Mouse (Mus musculus) erythroid progenitor cell, adult 5-6 weeks (primary cell): ENCODE results near the gene Cdca4. TPM values are rescaled to one million over a fixed set of nuclear protein-coding genes. Genes with fewer than 3 reads are reported as not detected.

Source experiments
- ATAC-seq: replicated peaks from 2 replicates; pipeline ENCODE4 v1.8.0; 2016; ENCODE audit warnings: moderate number of reproducible peaks, mild to moderate bottlenecking, moderate TSS enrichment, inconsistent platforms; ENCODE audit not compliant: poor library complexity, low FRiP score, severe bottlenecking
- total RNA-seq, 2 experiments: library from RNA; stranded (forward) in 1 of 2; stranded (reverse) in 1 of 2; fragments of 150-400 nt in 1 of 2; fragments of 186-747, 209-891 nt in 1 of 2; gene quantifications; 2 replicates each; pipeline versions ENCODE4 v1.2.3 to v1.2.4; 2015 to 2017; ENCODE audit warnings: low replicate concordance in 2 of 2

Cdca4 gene
- total RNA-seq (2015; ENCODE audit: low replicate concordance): 170 and 180 TPM in 2 replicates
- total RNA-seq (2017; ENCODE audit: low replicate concordance): 135 and 144 TPM in 2 replicates

GRCm38 (mm10) chr12:112829244-112829864 is at the start of gene Cdca4:
Gene Cdca4, minus strand, starts transcription at chr12:112829423.
- peak; percentile 89 for ATAC-seq

DNA sequence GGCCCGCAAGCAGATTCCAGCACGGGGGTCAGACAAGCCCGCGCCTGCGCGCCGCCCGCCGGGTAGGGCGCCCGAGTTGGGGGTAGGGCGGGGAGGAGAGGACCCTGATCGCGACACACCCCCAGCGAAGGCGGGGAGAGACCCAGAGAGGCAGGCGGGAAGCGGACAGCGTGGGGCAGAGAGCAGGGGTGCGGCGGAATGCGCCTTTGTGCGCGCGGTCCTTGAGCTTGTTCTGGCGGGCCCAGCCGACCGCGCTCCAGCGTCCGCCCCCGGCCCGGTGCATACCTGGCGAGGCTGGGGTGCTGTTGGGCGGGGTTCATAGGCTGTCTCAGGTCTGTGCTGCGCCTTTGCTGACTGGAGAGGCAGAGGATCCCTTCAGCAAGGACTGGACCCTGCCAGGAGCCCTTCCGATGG is 48.4 kb upstream of the Cdca4 start:
- ATAC-seq: no peak

DNA sequence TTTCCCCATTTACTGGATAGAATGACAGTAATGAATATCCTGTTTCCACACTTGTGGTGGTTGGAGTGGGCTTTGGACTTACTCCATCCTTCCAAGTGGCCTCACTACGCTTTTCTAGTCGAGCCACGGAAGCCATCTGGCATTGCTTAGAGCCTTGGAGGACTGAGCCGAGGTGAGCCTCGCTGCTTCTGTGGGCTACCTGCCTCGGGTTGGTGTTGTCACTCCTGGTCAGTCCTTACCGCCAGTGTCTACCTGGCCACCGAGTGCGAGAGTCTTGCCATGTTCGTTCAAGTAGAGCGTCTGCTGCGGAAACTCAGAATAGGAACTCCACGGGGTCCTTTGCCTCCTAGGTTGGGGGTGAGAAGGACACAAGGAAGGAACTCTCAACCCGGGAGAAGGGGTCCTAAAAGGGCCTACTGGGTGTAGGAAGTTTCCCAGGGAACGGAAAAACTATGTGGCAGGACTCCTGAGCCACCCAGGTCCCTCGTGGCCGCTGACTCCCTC is 47.9 kb upstream of the Cdca4 start:
- ATAC-seq: no peak

- ATAC-seq: peak; percentile 71
These were observed 47.3 kb upstream of the Cdca4 start for GRCm38 (mm10) chr12:112876332-112877072.

GRCm38 (mm10) chr12:112875225-112876013 is 46.2 kb upstream of the Cdca4 start:
- ATAC-seq: 0 out of 2 replicates have a peak, but pooled peaks have one; percentile 33

- ATAC-seq: no peak
These were observed 45.0 kb upstream of the Cdca4 start for GRCm38 (mm10) chr12:112874199-112874598.

- peak; percentile 56; the same call in 1 of the 2 replicates for ATAC-seq
These were observed 44.4 kb upstream of the Cdca4 start for GRCm38 (mm10) chr12:112873452-112874190.

GRCm38 (mm10) chr12:112872991-112873390 is 43.8 kb upstream of the Cdca4 start:
- no peak for ATAC-seq

GRCm38 (mm10) chr12:112871272-112871671 is 42.0 kb upstream of the Cdca4 start:
- no peak for ATAC-seq

- no peak for ATAC-seq
These were observed 41.6 kb upstream of the Cdca4 start for GRCm38 (mm10) chr12:112870775-112871174.

DNA sequence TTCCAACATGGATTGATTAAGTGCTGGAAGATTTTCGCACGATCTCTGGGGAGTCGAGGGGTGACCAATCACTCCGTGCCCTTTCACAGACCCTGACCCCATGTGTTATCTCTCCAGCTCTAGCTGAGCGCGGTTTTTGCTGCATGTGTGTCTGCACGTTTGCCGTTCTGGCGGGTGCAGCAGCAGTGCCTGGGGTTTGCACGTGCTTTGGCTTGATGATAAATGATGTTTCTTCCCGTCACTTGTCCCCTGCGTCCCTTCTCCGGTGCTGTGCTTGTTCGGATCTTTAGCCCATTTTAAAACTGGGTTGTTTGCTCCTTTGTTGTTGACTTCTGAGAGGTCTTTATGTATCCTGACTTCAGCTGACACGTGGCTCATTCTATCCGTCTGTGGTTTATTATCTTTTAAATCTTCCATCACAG is 40.6 kb upstream of the Cdca4 start:
- no peak for ATAC-seq

DNA sequence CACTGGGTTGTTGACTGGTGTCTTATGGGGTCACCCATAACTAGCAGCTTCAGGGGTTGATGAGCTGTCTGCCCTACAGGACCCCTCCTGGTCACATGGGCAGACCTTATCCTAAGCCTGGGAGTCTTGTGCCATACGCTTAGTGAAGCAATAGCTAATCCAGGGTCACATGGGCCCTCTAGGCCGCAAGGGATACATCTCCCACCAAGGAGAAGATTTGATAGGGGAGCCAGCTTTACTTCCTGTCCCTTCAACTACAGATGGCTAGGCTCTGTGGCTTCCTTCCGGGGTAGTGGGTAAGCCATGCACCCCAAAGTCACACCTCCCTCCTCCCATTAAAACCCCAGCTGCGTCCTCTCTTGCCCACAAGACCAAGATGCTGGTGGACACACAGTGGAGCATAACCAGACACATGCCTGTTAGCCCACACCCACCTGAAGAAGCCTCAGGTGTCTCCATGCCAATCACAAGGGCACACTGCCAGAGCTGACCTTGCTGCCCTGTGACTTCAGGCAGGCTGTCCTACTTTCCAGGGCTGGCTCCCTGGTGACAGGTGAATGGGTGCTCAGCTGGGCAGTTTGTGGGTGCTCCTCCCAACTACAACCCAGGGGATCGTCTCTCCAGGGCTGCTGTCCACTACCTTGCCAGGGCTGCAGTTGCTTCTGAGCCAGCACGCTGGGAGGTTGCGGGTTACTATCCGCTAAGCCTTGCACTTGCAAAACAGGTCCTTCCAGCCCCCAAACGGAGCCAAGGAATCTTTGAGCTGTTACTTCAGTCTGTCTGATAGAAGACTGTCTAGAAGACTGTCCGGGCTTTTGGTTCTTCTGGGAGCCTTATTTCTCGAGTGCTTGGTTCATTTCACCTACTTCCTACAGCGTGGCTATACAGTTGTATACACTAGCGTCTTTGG is 39.2 kb upstream of the Cdca4 start, which contains the start of gene Gpr132:
Gene Gpr132 (minus strand): TSS at position 51 of the 910 bp plus-strand sequence.
- no peak for ATAC-seq

DNA sequence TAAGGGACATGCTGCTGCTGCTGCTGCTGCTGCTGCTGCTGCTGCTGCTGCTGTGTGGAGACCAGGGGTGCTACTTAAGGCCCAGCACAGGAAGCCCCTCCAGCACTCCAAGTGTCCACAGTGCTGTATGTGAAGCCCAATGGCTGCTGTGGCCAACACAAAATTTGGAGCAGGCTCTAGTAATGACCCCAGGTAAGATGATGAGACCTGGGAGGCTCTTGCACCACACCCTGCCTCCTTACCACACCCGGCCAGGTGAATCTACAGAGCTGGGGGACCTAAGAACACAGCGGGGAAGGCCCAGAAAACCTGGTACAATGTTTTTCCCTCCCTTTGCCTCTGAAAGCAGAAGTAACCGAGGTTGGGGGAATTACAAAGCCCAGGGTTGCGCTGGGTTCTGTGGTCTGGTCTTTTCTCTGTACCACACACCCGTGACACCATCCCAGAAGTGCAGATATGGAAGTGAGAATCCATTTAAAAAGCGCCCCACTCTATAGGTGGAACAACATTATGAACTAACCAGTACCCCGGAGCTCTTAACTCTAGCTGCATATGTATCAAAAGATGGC is 38.0 kb upstream of the Cdca4 start:
- ATAC-seq: no peak

DNA sequence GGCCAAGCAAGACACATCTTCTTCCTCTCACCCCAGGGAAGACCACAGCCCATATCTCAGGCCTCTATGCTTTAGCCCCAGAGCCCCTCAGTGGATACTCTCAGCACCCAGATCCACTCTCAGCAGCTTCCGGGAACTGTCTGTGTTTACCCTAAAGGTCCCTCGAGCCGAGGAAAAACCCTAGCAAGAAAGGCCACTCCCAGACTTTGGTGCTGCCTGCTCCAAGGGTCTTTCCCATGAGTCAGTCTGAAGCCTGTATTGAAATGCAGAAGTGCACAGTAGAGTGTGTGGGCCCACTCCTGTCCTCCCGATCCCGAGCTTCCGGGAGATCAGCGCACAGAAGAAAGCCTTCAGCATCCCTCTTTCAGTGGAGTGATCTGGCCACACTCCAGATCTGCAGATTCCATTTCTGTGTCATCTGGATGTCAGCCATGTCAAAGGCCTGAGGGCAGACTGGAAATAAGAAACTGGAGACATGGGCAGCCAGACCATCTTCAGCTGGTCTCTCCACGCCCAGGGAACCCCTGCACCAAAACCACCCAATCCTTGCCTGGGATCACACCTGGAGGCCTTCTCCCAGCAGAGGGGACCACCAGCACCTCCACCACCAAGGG is 37.4 kb upstream of the Cdca4 start:
- no peak for ATAC-seq

GRCm38 (mm10) chr12:112864804-112865203 is 35.6 kb upstream of the Cdca4 start:
- no peak for ATAC-seq

GRCm38 (mm10) chr12:112861911-112862321 is 32.7 kb upstream of the Cdca4 start:
- ATAC-seq: no peak

DNA sequence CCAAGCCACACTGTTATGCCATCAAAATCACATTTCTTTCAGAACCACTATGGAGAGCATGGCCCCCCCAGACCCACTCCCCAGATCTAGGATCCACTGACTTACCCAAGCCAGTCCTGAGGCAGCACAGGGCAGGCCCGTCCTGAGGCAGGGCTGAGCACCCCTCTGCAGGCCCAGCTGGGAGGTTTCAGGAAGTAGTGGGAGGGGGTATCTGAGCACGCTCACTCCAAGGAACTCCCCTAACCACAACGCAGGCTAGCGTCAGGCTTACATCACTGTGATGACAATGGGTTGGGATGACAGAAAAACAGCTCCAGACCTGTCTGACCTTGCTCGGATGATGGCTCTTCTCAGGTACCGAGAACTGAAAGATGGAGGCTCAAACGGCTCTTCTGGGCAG is 31.5 kb upstream of the Cdca4 start:
- no peak for ATAC-seq

- no peak for ATAC-seq
These were observed 30.7 kb upstream of the Cdca4 start for GRCm38 (mm10) chr12:112859930-112860329.
